ENCODE assay signal across 8 mouse cellular contexts in genomic region chr4:59096393-59096792, GRCm38 (mm10). TPM values are rescaled to one million over a fixed set of nuclear protein-coding genes. Genes with fewer than 3 reads are reported as not detected.
DNase-seq lines count a peak whose midpoint lies in the region; ATAC-seq lines count a peak whose summit lies in the region.

No protein-coding gene starts in this region.

- ATAC-seq in hindbrain, embryonic 15.5 days (ENCODE audit: low FRiP score, low read depth), result peak; percentile 91

- no peak overlapping the region for H3K4me2 ChIP-seq in hindbrain, embryonic 15.5 days

- no peaks in the 10 kb centered on the region for H3K4me1 ChIP-seq in hindbrain, embryonic 15.5 days (replicated peaks)

- H3K4me3 ChIP-seq in hindbrain, embryonic 15.5 days, result no peak overlapping the region

- H3K9me3 ChIP-seq in hindbrain, embryonic 15.5 days, result no peaks in the 10 kb centered on the region

- peak; percentile 77 for DNase-seq in R1 (ENCODE audit: low read depth, low spot score)
- peak; percentile 55 for DNase-seq in cerebellum, adult 9-11 months
- DNase-seq in frontal cortex, adult 2 months (ENCODE audit: extremely low spot score in 1 of 2, low spot score in 1 of 2), result peak; percentile 56 to 95
- peak; percentile 62 to 90 for DNase-seq in layer of hippocampus, postnatal 14 days (ENCODE audit: low spot score in 2 of 2)
- peak; percentile 93 for DNase-seq in lung, postnatal 36 days
- peak; percentile 78 for DNase-seq in right cerebral cortex, adult 18-20 months
- peak; percentile 28 to 65 for DNase-seq in urinary bladder, postnatal 4 days (ENCODE audit: low spot score in 2 of 2)

- no peaks in the 10 kb centered on the region for H3K36me3 ChIP-seq in hindbrain, embryonic 15.5 days

- no peak overlapping the region for H3K9ac ChIP-seq in hindbrain, embryonic 15.5 days

- H3K27me3 ChIP-seq in hindbrain, embryonic 15.5 days, result no peaks in the 10 kb centered on the region

- no peak overlapping the region for H3K27ac ChIP-seq in hindbrain, embryonic 15.5 days (replicated peaks)

RNA-seq across cellular contexts. Expression of gene AI481877, which starts 42.4 kb away (rescaled TPM):
- not detected in 2 replicates for polyA plus RNA-seq in frontal cortex, adult 2 months (2012; rRNA removed)
- 0.04 TPM in 1 of 2 replicates, not detected in the other for polyA plus RNA-seq in hindbrain, embryonic 15.5 days (2015; fragmentation: Nextera tagmentation; extraction: Ambion mirVana)
- total RNA-seq in layer of hippocampus, postnatal 14 days (2021), result not detected
